Mouse (Mus musculus) ES-E14 (cell line): ENCODE results near the gene Phactr2. TPM values are rescaled to one million over a fixed set of nuclear protein-coding genes. Genes with fewer than 3 reads are reported as not detected.

Source experiments
- total RNA-seq: library from RNA; depleted of rRNA; stranded (reverse); fragments of 300-350 nt; gene quantifications from 2 replicates; pipeline ENCODE4 v1.2.3, GENCODE M21; 2012; rRNA removed

The Phactr2 gene
- total RNA-seq, 1 experiment, result 2.2 TPM

Other genes starting within 250 kb of the Phactr2 start
- 11.6 and 13.2 TPM in 2 replicates for gene Fuca2, start 25.1 kb upstream of the Phactr2 start, total RNA-seq
- gene Adat2, start 78.5 kb upstream of the Phactr2 start, total RNA-seq, result 14.4 and 15.1 TPM in 2 replicates
- gene Pex3, start 78.7 kb upstream of the Phactr2 start, total RNA-seq, result 14.8 and 17.5 TPM in 2 replicates